Mouse (Mus musculus) kidney, embryonic 14.5 days (tissue): ENCODE measurements around the gene Osbp2. TPM values are rescaled to one million over a fixed set of nuclear protein-coding genes. Genes with fewer than 3 reads are reported as not detected.

Experiments
- ATAC-seq: fragments of 200-750 bp; cut with Nextera tagmentation; 2 replicates; pipeline ENCODE4 v1.8.0; 2017; ENCODE audit warnings: moderate number of reproducible peaks, mild to moderate bottlenecking, moderate TSS enrichment, moderate library complexity; ENCODE audit not compliant: low FRiP score, low TSS enrichment
- H3K27ac ChIP-seq: fragments of 300-500 bp; sonication (generic); 2 replicates; pipeline ENCODE4 v1.5.1; 2014; ENCODE audit warnings: low read depth, mild to moderate bottlenecking, low read length, moderate library complexity, mixed read lengths
- H3K27me3 ChIP-seq: fragments of 300-500 bp; sonication (generic); 2 replicates; pipeline ENCODE4 v1.6.1; 2014; ENCODE audit warnings: mild to moderate bottlenecking, low read length; ENCODE audit not compliant: control insufficient read depth, insufficient read depth
- H3K36me3 ChIP-seq: fragments of 300-500 bp; sonication (generic); 2 replicates; pipeline ENCODE4 v1.6.1; 2014; ENCODE audit warnings: low read length, mixed read lengths; ENCODE audit not compliant: control insufficient read depth, insufficient read depth
- H3K4me1 ChIP-seq: fragments of 300-500 bp; sonication (generic); 2 replicates; pipeline ENCODE4 v1.6.1; 2014; ENCODE audit warnings: low read length, mixed read lengths; ENCODE audit not compliant: control insufficient read depth, insufficient read depth
- H3K4me2 ChIP-seq: fragments of 300-500 bp; sonication (generic); replicated peaks from 2 replicates; pipeline ENCODE4 v1.6.1; 2014; ENCODE audit warnings: low read depth, mild to moderate bottlenecking, low read length
- H3K4me3 ChIP-seq: fragments of 300-500 bp; sonication (generic); 2 replicates; pipeline ENCODE4 v1.5.1; 2014; ENCODE audit warnings: mild to moderate bottlenecking, low read length
- H3K9ac ChIP-seq: fragments of 300-500 bp; sonication (generic); 2 replicates; pipeline ENCODE4 v1.6.1; 2014; ENCODE audit warnings: low read depth, mild to moderate bottlenecking, low read length, moderate library complexity
- H3K9me3 ChIP-seq: fragments of 300-500 bp; sonication (generic); 2 replicates; pipeline ENCODE4 v1.6.1; 2016; ENCODE audit warnings: low read length; ENCODE audit not compliant: control insufficient read depth
- WGBS: fragments of 180-500 bp; shearing (Covaris S2); extraction: QIAGEN DNeasy Blood & Tissue Kit; methylation state at CpG from one replicate; pipeline ENCODE4 v1.1.7; 2014; 5-methylcytosine and 5-hydroxymethylcytosine counted together
- polyA plus RNA-seq: library from polyadenylated mRNA; unstranded; fragments of >200 nt; fragmentation: Nextera tagmentation; extraction: Ambion mirVana; gene quantifications from 2 replicates; pipeline ENCODE4 v1.2.1, GENCODE M21; 2014

Osbp2 gene
- polyA plus RNA-seq, 1 experiment from 2014 or later: 0.81 TPM

- Histone ChIP-seq H3K4me2 (no peak overlapping the region), H3K9ac (no peak overlapping the region), H3K36me3 (peaks cover 7% of the 10 kb centered on the region), H3K9me3 (no peaks in the 10 kb centered on the region), H3K27ac (no peak overlapping the region), H3K4me1 (no peaks in the 10 kb centered on the region), H3K4me3 (no peak overlapping the region), H3K27me3 (no peaks in the 10 kb centered on the region)
- WGBS: 80% methylated on average over 5 of the region's 5 CpGs
- no peak for ATAC-seq
These were observed 39.3 kb upstream of the Osbp2 start for GRCm38 (mm10) chr11:3903046-3903445.

DNA sequence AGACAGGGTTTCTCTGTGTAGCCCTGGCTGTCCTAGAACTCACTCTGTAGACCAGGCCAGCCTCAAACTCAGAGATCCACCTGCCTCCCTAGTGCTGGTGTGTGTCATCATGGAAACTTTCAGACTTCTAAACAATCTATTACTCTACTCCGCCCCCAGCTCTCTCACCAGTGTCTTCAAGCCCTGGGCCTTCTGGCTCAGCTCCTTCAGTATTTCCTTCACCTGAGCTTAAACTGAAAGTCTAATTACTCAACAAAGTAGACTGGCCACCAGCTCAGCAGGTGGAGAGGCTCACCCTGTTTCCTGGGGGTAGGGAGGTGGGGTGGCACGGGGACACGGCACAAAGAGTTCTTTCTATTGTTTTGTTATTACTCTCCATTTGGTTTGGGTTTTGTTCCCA is 38.8 kb upstream of the Osbp2 start:
- no peak for ATAC-seq
- WGBS: 85% methylated on average over 3 of the region's 3 CpGs
- Histone ChIP-seq H3K9me3 (no peaks in the 10 kb centered on the region), H3K4me3 (no peak overlapping the region), H3K27ac (no peak overlapping the region), H3K9ac (no peak overlapping the region), H3K27me3 (no peaks in the 10 kb centered on the region), H3K4me1 (no peaks in the 10 kb centered on the region), H3K36me3 (peaks cover 8% of the 10 kb centered on the region), H3K4me2 (no peak overlapping the region)

DNA sequence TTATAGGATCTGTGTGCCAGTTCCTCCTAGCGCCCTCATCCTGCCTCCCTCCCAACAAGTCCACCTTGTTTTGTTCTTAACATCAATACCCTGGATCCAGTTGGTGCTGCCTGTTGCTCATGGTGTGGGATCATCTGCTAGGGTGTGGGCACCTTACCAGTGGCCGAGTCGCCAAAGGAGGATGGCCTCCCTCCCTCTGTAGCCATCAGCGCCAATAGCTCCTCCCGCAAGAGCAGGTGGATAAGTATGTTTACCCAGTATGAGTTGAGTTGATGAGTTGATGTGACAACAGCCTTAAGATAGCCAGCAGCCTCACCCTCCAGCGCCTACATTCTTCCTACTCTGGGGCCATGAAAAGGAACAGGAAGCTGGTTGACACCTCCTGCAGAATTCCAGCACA is 36.6 kb upstream of the Osbp2 start:
- Histone ChIP-seq H3K27ac (no peak overlapping the region), H3K9me3 (no peaks in the 10 kb centered on the region), H3K4me3 (no peak overlapping the region), H3K27me3 (no peaks in the 10 kb centered on the region), H3K4me1 (no peaks in the 10 kb centered on the region), H3K9ac (no peak overlapping the region), H3K4me2 (no peak overlapping the region), H3K36me3 (peaks cover 11% of the 10 kb centered on the region)
- no peak for ATAC-seq
- 84% methylated on average over 6 of the region's 6 CpGs for WGBS

- no peaks in the 10 kb centered on the region for H3K4me1 ChIP-seq
- peaks cover 11% of the 10 kb centered on the region for H3K36me3 ChIP-seq
- H3K9ac ChIP-seq: no peak overlapping the region
- H3K27me3 ChIP-seq: no peaks in the 10 kb centered on the region
- no peak overlapping the region for H3K27ac ChIP-seq
- no peaks in the 10 kb centered on the region for H3K9me3 ChIP-seq
- no peak overlapping the region for H3K4me2 ChIP-seq
- no peak overlapping the region for H3K4me3 ChIP-seq
- WGBS: 95% methylated on average over 1 of the region's 1 CpGs
- ATAC-seq: no peak
These were observed 32.2 kb upstream of the Osbp2 start for GRCm38 (mm10) chr11:3895933-3896332.

- Histone ChIP-seq H3K36me3 (peaks cover 11% of the 10 kb centered on the region), H3K27ac (peak overlapping the region; percentile 96), H3K9ac (peak overlapping the region; percentile 61), H3K4me1 (no peaks in the 10 kb centered on the region), H3K4me2 (peak overlapping the region; percentile 78), H3K4me3 (peak overlapping the region; percentile 55), H3K27me3 (no peaks in the 10 kb centered on the region), H3K9me3 (no peaks in the 10 kb centered on the region)
- no peak; the same call in 1 of the 2 replicates for ATAC-seq
- WGBS: 3% methylated on average over 10 of the region's 10 CpGs
These were observed 31.8 kb upstream of the Osbp2 start for GRCm38 (mm10) chr11:3895458-3895857.

GRCm38 (mm10) chr11:3894406-3895281 is 30.9 kb upstream of the Osbp2 start, which contains the start of the genes 4921536K21Rik and Dusp18:
TSS of gene 4921536K21Rik (minus strand) at chr11:3895098.
TSS of gene Dusp18 (plus strand) at chr11:3895240.
- peaks cover 11% of the 10 kb centered on the region for H3K36me3 ChIP-seq
- H3K27ac ChIP-seq: peak within 1 kb of the TSS; percentile 96
- H3K4me2 ChIP-seq: peak within 1 kb of the TSS; percentile 78
- WGBS: 2% methylated on average over 46 of the region's 46 CpGs
- no peaks in the 10 kb centered on the region for H3K27me3 ChIP-seq
- H3K9ac ChIP-seq: peak within 1 kb of the TSS; percentile 61
- no peaks in the 10 kb centered on the region for H3K4me1 ChIP-seq
- H3K9me3 ChIP-seq: no peaks in the 10 kb centered on the region
- ATAC-seq: peak; percentile 97
- H3K4me3 ChIP-seq: peak within 1 kb of the TSS; percentile 55

GRCm38 (mm10) chr11:3893970-3894369 is 30.3 kb upstream of the Osbp2 start:
- no peak for ATAC-seq
- Histone ChIP-seq H3K36me3 (peaks cover 11% of the 10 kb centered on the region), H3K4me1 (no peaks in the 10 kb centered on the region), H3K27ac (no peak overlapping the region), H3K27me3 (no peaks in the 10 kb centered on the region), H3K9ac (no peak overlapping the region), H3K9me3 (no peaks in the 10 kb centered on the region), H3K4me3 (no peak overlapping the region), H3K4me2 (peak overlapping the region; percentile 78; the same call in 1 of the 2 replicates)
- 78% methylated on average over 6 of the region's 6 CpGs for WGBS

DNA sequence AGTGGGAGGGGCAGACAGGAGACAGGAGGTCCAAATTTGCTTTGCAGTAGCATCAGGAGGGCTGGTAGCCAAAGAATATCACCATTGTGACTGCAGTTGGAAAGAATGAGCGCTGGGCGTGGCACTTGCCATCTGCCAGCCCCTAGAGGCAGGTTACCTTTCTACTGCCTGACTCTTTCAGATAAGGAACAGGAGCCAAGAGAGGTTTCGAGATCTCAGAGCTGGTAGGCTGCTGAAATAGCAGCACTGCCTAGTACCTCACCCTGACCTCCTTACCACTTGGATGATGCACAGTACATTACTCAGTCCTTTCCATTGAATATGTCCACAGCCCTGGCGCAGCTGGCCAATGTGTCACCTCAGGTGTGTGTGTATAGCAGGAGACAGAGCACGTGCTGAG is 23.6 kb upstream of the Osbp2 start:
- Histone ChIP-seq H3K4me2 (no peak overlapping the region), H3K9me3 (no peaks in the 10 kb centered on the region), H3K36me3 (no peaks in the 10 kb centered on the region), H3K9ac (no peak overlapping the region), H3K4me1 (no peaks in the 10 kb centered on the region), H3K4me3 (no peak overlapping the region), H3K27ac (no peak overlapping the region), H3K27me3 (no peaks in the 10 kb centered on the region)
- no peak for ATAC-seq
- 83% methylated on average over 5 of the region's 5 CpGs for WGBS

- no peaks in the 10 kb centered on the region for H3K9me3 ChIP-seq
- no peak for ATAC-seq
- 90% methylated on average over 3 of the region's 3 CpGs for WGBS
- H3K36me3 ChIP-seq: no peaks in the 10 kb centered on the region
- H3K27ac ChIP-seq: no peak overlapping the region
- H3K4me1 ChIP-seq: no peaks in the 10 kb centered on the region
- H3K27me3 ChIP-seq: no peaks in the 10 kb centered on the region
- no peak overlapping the region for H3K4me3 ChIP-seq
- H3K9ac ChIP-seq: no peak overlapping the region
- no peak overlapping the region for H3K4me2 ChIP-seq
These were observed 20.0 kb upstream of the Osbp2 start for GRCm38 (mm10) chr11:3883711-3884110.
